Comparison of ENCODE assay signal across 9 mouse cellular contexts in the genomic region with DNA sequence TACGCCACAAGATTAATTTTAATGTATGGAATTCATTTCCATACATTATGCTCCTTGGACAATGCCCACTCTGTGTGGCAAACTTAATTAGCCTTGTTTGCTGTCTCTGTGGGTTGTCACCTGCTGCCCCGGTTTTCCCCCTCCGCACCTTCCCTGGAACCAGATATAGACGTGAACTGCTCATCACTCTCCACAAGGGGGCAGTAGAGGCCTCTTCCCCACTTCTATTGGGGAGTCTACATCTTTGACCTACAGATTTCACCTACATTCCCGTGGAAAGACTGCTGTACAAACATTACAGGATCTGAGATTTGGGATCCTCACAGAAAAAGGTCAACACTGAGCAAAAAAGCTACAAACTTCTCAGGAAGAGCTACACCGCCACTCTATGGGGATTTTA. TPM values are rescaled to one million over a fixed set of nuclear protein-coding genes. Genes with fewer than 3 reads are reported as not detected.
DNase-seq lines count a peak whose midpoint lies in the region; ATAC-seq and TF ChIP-seq lines count a peak whose summit lies in the region.
"Had no signal": no experiment of that assay in that cellular context is flagged by ENCODE, and none has a peak within 500 bp of the region (broad histone marks: within the 10 kb centered on the region; RNA-seq: fewer than 3 reads in every experiment).

No protein-coding gene starts in this region.

- no peaks in the 10 kb centered on the region for H3K9me3 ChIP-seq in neural tube, embryonic 15.5 days (replicated peaks)
- H3K9me3 ChIP-seq in lung, postnatal 0 days (ENCODE audit: low read length), result no peaks in the 10 kb centered on the region

- no peak overlapping the region for H3K9ac ChIP-seq in neural tube, embryonic 15.5 days (replicated peaks)
- no peak overlapping the region for H3K9ac ChIP-seq in lung, postnatal 0 days (replicated peaks; ENCODE audit: low read depth)

- no peaks in the 10 kb centered on the region for H3K27me3 ChIP-seq in neural tube, embryonic 15.5 days (replicated peaks)
- H3K27me3 ChIP-seq in lung, postnatal 0 days (replicated peaks; ENCODE audit: insufficient read depth, low read length), result 0 out of 2 replicates have a peak, but pooled peaks cover 4% of the 10 kb centered on the region

- no peak for TF ChIP-seq EP300 in lung, postnatal 0 days (IDR thresholded peaks at IDR 0.05)

- DNase-seq in neural tube, embryonic 10.5 days (ENCODE audit: extremely low spot score, low spot score), result peak; percentile 42
- DNase-seq in adipocyte (ENCODE audit: low spot score), result peak; percentile 76
- peak; percentile 88 for DNase-seq in induced T-regulatory cell, adult 2 months (ENCODE audit: low read depth)
- peak; percentile 81 for DNase-seq in lung, postnatal 0 days (ENCODE audit: low spot score)
- peak; percentile 54 for DNase-seq in right cerebral cortex, postnatal 4 days

- peaks cover 3% of the 10 kb centered on the region for H3K4me1 ChIP-seq in neural tube, embryonic 15.5 days
- peaks cover 2% of the 10 kb centered on the region; the same call in 1 of the 2 replicates for H3K4me1 ChIP-seq in cortical plate, adult 2 months (ENCODE audit: control insufficient read depth, insufficient read depth, low read length)
- H3K4me1 ChIP-seq in lung, postnatal 0 days (ENCODE audit: insufficient read depth, low read depth, low read length), result peaks cover 20% of the 10 kb centered on the region; the same call in 1 of the 2 replicates

- H3K27ac ChIP-seq in neural tube, embryonic 15.5 days (replicated peaks), result no peak overlapping the region
- no peak overlapping the region for H3K27ac ChIP-seq in cortical plate, adult 2 months (ENCODE audit: insufficient read depth, low read length)
- no peak overlapping the region for H3K27ac ChIP-seq in lung, postnatal 0 days (ENCODE audit: low read length)

- no peak for TF ChIP-seq POLR2A in cortical plate, adult 2 months (IDR thresholded peaks at IDR 0.05; ENCODE audit: extremely low read depth, insufficient read depth, low read length)

- TF ChIP-seq CTCF in cortical plate, adult 2 months (IDR thresholded peaks at IDR 0.05; ENCODE audit: extremely low read depth, insufficient read depth, low read length), result peak; percentile 70
- peak; percentile 92 for TF ChIP-seq CTCF in lung, postnatal 0 days (IDR thresholded peaks at IDR 0.05)

- ATAC-seq in neural tube, embryonic 15.5 days (ENCODE audit: low FRiP score), result no peak
- ATAC-seq in lung, postnatal 0 days, result no peak

- no peak overlapping the region for H3K4me3 ChIP-seq in neural tube, embryonic 15.5 days (replicated peaks)
- H3K4me3 ChIP-seq in cortical plate, adult 2 months (ENCODE audit: insufficient read depth, low read length), result no peak overlapping the region
- H3K4me3 ChIP-seq in lung, postnatal 0 days (ENCODE audit: low read depth, low read length), result no peak overlapping the region

- WGBS in neural tube, embryonic 15.5 days, result 34% methylated on average over 6 of the region's 6 CpGs
- 22% methylated on average over 6 of the region's 6 CpGs for WGBS in lung, postnatal 0 days

- no peak overlapping the region for H3K4me2 ChIP-seq in neural tube, embryonic 15.5 days
- no peak overlapping the region for H3K4me2 ChIP-seq in lung, postnatal 0 days (replicated peaks; ENCODE audit: low read depth, low read length)

- no peaks in the 10 kb centered on the region for H3K36me3 ChIP-seq in neural tube, embryonic 15.5 days
- H3K36me3 ChIP-seq in lung, postnatal 0 days (ENCODE audit: insufficient read depth, low read length), result no peaks in the 10 kb centered on the region

RNA-seq across cellular contexts. Expression of gene Saa3, which starts 1.0 kb away (rescaled TPM):
- 0.29 and 0.51 TPM in 2 replicates for polyA plus RNA-seq in neural tube, embryonic 15.5 days (2015; fragmentation: Nextera tagmentation; extraction: Ambion mirVana)
- not detected in 2 replicates for polyA plus RNA-seq in cortical plate, adult 2 months (2012; rRNA removed)
- polyA plus RNA-seq in lung, postnatal 0 days (2015; fragmentation: Nextera tagmentation; extraction: Ambion mirVana), result 34.2 and 98.7 TPM in 2 replicates

RNA-seq across cellular contexts. Expression of gene Saal1, which starts 4.0 kb away (rescaled TPM):
- 12.7 and 17.3 TPM in 2 replicates for polyA plus RNA-seq in neural tube, embryonic 15.5 days (2015; fragmentation: Nextera tagmentation; extraction: Ambion mirVana)
- polyA plus RNA-seq in cortical plate, adult 2 months (2012; rRNA removed), result 7.1 and 7.7 TPM in 2 replicates
- polyA plus RNA-seq in lung, postnatal 0 days (2015; fragmentation: Nextera tagmentation; extraction: Ambion mirVana), result 9.5 and 11.1 TPM in 2 replicates

RNA-seq across cellular contexts. Expression of gene Saa4, which starts 17.9 kb away (rescaled TPM):
- polyA plus RNA-seq in neural tube, embryonic 15.5 days (2015; fragmentation: Nextera tagmentation; extraction: Ambion mirVana), result not detected in 2 replicates
- polyA plus RNA-seq in cortical plate, adult 2 months (2012; rRNA removed), result not detected in 2 replicates
- polyA plus RNA-seq in lung, postnatal 0 days (2015; fragmentation: Nextera tagmentation; extraction: Ambion mirVana), result not detected in 2 replicates
- polyA plus RNA-seq: heart, embryonic 16.5 days had no signal

RNA-seq across cellular contexts. Expression of gene Saa1, which starts 28.3 kb away (rescaled TPM):
- polyA plus RNA-seq in neural tube, embryonic 15.5 days (2015; fragmentation: Nextera tagmentation; extraction: Ambion mirVana), result 0.45 and 0.65 TPM in 2 replicates
- 0.04 TPM in 1 of 2 replicates, not detected in the other for polyA plus RNA-seq in cortical plate, adult 2 months (2012; rRNA removed)
- polyA plus RNA-seq in lung, postnatal 0 days (2015; fragmentation: Nextera tagmentation; extraction: Ambion mirVana), result 0.65 and 0.69 TPM in 2 replicates

RNA-seq across cellular contexts. Expression of gene Saa2, which starts 37.1 kb away (rescaled TPM):
- polyA plus RNA-seq in neural tube, embryonic 15.5 days (2015; fragmentation: Nextera tagmentation; extraction: Ambion mirVana), result 0.24 TPM in 1 of 2 replicates, not detected in the other
- polyA plus RNA-seq in cortical plate, adult 2 months (2012; rRNA removed), result not detected in 2 replicates
- polyA plus RNA-seq in lung, postnatal 0 days (2015; fragmentation: Nextera tagmentation; extraction: Ambion mirVana), result 1.0 TPM in 1 of 2 replicates, not detected in the other
- polyA plus RNA-seq: heart, embryonic 16.5 days; stomach, embryonic 16.5 days had no signal

Comparison
In these comparisons a context has a peak if more than half of its experiments do, and no peak if none do; other contexts are left out.
1. RNA of gene Saa3, which starts 1.0 kb away (polyA plus RNA-seq): 34.2 to 98.7 TPM in lung, postnatal 0 days; 0.29 to 0.51 TPM in neural tube, embryonic 15.5 days and not detected in cortical plate, adult 2 months; every median in the first group is over 10 times any median in the second.
2. Peak in every context shown above with its lines, with median percentiles within 50 percentile points of each other: DNase-seq.